Mouse (Mus musculus) hindbrain, embryonic 15.5 days (tissue): ENCODE results near the gene Pdcd5. TPM values are rescaled to one million over a fixed set of nuclear protein-coding genes. Genes with fewer than 3 reads are reported as not detected.

Experiments
- ATAC-seq: fragments of 200-750 bp; cut with Nextera tagmentation; 2 replicates; pipeline ENCODE4 v1.8.0; 2017; ENCODE audit warnings: low read depth, moderate number of reproducible peaks, moderate TSS enrichment; ENCODE audit not compliant: low FRiP score
- H3K27ac ChIP-seq: fragments of 300-500 bp; sonication (generic); replicated peaks from 2 replicates; pipeline ENCODE4 v1.5.1; 2015; ENCODE audit warnings: mild to moderate bottlenecking, inconsistent platforms
- H3K27me3 ChIP-seq: fragments of 300-500 bp; sonication (generic); 2 replicates; pipeline ENCODE4 v1.6.1; 2015; ENCODE audit warnings: control low read depth, inconsistent platforms
- H3K36me3 ChIP-seq: fragments of 300-500 bp; sonication (generic); 2 replicates; pipeline ENCODE4 v1.6.1; 2015; ENCODE audit warnings: control low read depth, inconsistent platforms
- H3K4me1 ChIP-seq: fragments of 300-500 bp; sonication (generic); replicated peaks from 2 replicates; pipeline ENCODE4 v1.6.1; 2015; ENCODE audit warnings: control low read depth, inconsistent platforms
- H3K4me2 ChIP-seq: fragments of 300-500 bp; sonication (generic); 2 replicates; pipeline ENCODE4 v1.6.1; 2015; ENCODE audit warnings: moderate library complexity, mild to moderate bottlenecking, inconsistent platforms
- H3K4me3 ChIP-seq: fragments of 300-500 bp; sonication (generic); 2 replicates; pipeline ENCODE4 v1.5.1; 2015; ENCODE audit warnings: mild to moderate bottlenecking, inconsistent platforms
- H3K9ac ChIP-seq: fragments of 300-500 bp; sonication (generic); 2 replicates; pipeline ENCODE4 v1.6.1; 2015; ENCODE audit warnings: inconsistent platforms
- H3K9me3 ChIP-seq: fragments of 300-500 bp; sonication (generic); 2 replicates; pipeline ENCODE4 v1.6.1; 2016; ENCODE audit warnings: control low read depth, inconsistent platforms
- WGBS: fragments of 180-500 bp; shearing (Covaris S2); methylation state at CpG from one replicate; pipeline ENCODE4 v1.1.7; 2015; 5-methylcytosine and 5-hydroxymethylcytosine counted together
- polyA plus RNA-seq: library from polyadenylated mRNA; unstranded; fragments of >200 nt; fragmentation: Nextera tagmentation; extraction: Ambion mirVana; gene quantifications from 2 replicates; pipeline ENCODE4 v1.2.1, GENCODE M21; 2015

Gene Pdcd5
- polyA plus RNA-seq, 1 experiment from 2014 or later = 234 TPM

DNA sequence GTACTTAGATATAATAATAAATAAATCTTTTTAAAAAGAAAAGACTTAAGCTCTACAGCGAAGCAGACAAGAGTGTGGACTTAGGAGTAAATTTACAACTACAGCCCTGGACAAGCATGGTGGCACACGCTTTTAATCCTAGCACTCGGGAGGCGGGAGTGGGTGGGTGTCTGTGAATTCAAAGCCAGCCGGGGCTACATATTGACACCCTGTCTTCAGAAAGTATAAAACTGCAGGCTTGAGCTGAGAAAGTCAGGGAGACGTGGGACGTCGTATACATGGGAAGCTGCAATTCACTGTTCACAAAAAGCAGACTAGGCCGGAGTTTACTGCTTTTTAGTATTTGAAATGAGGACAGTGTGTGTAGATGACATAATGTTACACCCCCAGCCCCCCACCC, 10.4 kb downstream of the Pdcd5 start:
- Histone ChIP-seq H3K36me3 (peaks cover 60% of the 10 kb centered on the region), H3K27me3 (no peaks in the 10 kb centered on the region), H3K27ac (no peak overlapping the region), H3K4me2 (no peak overlapping the region), H3K9ac (no peak overlapping the region), H3K4me3 (no peak overlapping the region), H3K9me3 (no peaks in the 10 kb centered on the region), H3K4me1 (no peaks in the 10 kb centered on the region)
- ATAC-seq = no peak
- WGBS = 97% methylated on average over 9 of the region's 9 CpGs

DNA sequence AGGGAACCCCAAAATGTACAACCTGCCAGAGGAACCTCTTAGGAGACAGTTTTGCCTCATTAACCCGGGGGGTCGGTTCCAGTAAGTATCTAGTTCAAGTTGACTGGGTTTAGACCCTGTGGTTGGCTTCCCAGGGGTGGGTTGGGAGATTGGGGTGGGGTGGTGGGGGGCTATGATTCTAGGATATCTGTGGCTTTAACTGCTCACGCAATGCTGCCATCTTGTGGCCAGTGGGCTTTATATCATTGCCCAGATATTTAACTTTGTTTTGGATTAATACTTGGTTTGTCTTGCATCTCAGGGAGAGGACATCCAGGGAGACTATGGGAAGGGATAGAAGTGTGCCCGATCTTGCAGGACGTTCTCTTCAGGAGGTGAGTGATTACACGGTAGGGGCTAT, 11.1 kb downstream of the Pdcd5 start:
- H3K4me3 ChIP-seq = no peak overlapping the region
- no peaks in the 10 kb centered on the region for H3K9me3 ChIP-seq
- no peaks in the 10 kb centered on the region for H3K27me3 ChIP-seq
- WGBS = 71% methylated on average over 6 of the region's 6 CpGs
- H3K36me3 ChIP-seq = peaks cover 58% of the 10 kb centered on the region
- no peak overlapping the region for H3K9ac ChIP-seq
- H3K4me1 ChIP-seq = no peaks in the 10 kb centered on the region
- H3K4me2 ChIP-seq = no peak overlapping the region
- no peak overlapping the region for H3K27ac ChIP-seq
- ATAC-seq = no peak

DNA sequence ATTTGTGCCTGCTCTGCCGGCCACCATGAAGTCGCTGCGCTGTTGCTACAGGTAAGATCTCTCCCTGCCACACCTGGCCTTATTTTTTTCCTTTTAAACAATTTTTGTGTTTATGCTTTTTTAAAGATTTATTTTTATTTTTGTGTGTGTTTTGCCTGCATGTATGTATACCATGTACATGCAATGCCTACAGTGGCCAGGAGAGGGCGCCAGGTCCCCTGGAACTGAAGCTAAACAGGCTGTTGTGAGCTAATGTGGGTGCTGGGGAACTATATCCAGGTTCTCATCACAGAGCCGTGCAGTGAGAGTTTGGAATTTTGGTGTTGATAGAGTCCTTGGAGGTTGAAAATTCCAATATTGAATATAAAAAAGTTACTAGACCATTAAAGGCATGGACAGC, 18.8 kb downstream of the Pdcd5 start:
- H3K27ac ChIP-seq = no peak overlapping the region
- H3K9ac ChIP-seq = no peak overlapping the region
- no peak overlapping the region for H3K4me3 ChIP-seq
- H3K4me1 ChIP-seq = no peaks in the 10 kb centered on the region
- H3K9me3 ChIP-seq = no peaks in the 10 kb centered on the region
- peaks cover 40% of the 10 kb centered on the region for H3K36me3 ChIP-seq
- 76% methylated on average over 5 of the region's 5 CpGs for WGBS
- ATAC-seq = no peak
- H3K27me3 ChIP-seq = no peaks in the 10 kb centered on the region
- no peak overlapping the region for H3K4me2 ChIP-seq

DNA sequence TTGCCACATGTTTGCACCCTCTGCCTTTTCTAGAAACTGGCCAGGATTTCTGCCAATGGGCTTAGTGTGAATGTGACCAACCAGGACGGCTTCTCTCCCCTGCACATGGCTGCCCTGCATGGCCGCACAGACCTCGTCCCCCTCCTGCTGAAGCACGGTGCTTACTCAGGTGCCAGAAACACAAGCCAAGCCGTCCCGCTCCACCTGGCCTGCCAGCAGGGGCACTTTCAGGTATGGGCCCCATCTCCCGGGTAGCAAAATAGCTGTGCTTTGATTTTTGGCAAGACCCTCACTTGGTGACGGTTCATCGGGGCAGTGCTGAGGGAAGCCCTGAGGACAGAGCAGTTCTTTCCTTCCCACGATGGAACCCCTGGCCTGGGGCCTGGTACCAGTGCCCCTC, 19.9 kb downstream of the Pdcd5 start:
- Histone ChIP-seq H3K9me3 (no peaks in the 10 kb centered on the region), H3K4me2 (no peak overlapping the region), H3K4me3 (no peak overlapping the region), H3K9ac (no peak overlapping the region), H3K27me3 (no peaks in the 10 kb centered on the region), H3K36me3 (peaks cover 40% of the 10 kb centered on the region), H3K4me1 (no peaks in the 10 kb centered on the region), H3K27ac (no peak overlapping the region)
- 94% methylated on average over 10 of the region's 10 CpGs for WGBS
- ATAC-seq = no peak

DNA sequence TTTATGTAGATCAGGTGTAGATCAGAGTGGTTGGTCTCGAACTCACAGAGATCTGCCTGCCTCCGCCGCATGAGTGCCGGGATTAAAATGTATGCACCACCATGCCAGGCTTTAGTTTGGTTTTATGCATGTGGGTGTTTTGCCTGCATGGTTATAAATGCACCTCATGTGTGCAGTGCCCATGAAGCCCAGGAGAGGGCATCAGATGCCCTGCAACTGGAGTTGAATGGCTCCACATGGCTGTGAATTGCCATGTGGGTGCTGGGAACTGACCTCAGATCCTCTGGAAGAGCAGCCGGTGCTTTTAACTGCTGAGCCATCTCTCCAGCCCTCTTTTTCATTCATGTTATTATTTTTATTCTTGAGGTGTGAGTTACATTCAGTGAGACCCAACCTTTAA, 21.3 kb downstream of the Pdcd5 start:
- Histone ChIP-seq H3K9ac (no peak overlapping the region), H3K36me3 (peaks cover 33% of the 10 kb centered on the region)
- 95% methylated on average over 5 of the region's 5 CpGs for WGBS

DNA sequence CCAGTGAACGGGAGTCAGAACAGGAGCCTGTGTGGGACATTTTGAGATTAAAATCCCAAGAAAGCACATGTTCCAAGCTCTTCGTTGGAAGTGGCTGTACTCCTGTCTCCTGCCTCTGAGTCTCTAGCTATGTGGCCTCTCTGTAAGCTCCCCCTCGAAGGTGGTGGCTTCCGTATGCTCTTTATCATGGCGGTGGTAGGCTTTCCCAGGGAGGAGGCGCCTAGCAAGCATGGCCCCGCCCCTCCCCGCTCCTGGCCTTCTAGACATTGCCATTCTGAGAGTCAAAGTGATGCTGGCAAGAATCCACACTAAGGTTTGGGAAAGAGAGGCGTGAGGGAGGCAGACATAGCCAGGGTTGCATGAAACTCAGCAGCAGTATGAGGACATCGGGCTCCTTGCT, 24.7 kb downstream of the Pdcd5 start:
- Histone ChIP-seq H3K4me3 (no peak overlapping the region), H3K27ac (no peak overlapping the region), H3K9me3 (no peaks in the 10 kb centered on the region), H3K4me1 (no peaks in the 10 kb centered on the region), H3K9ac (no peak overlapping the region), H3K36me3 (peaks cover 35% of the 10 kb centered on the region), H3K4me2 (no peak overlapping the region), H3K27me3 (no peaks in the 10 kb centered on the region)
- no peak for ATAC-seq
- WGBS = 94% methylated on average over 10 of the region's 10 CpGs

More for the DNA sequence above, 21.3 kb downstream of the Pdcd5 start:
- H3K27me3 ChIP-seq = no peaks in the 10 kb centered on the region
- H3K9me3 ChIP-seq = no peaks in the 10 kb centered on the region
- H3K4me3 ChIP-seq = no peak overlapping the region
- H3K4me2 ChIP-seq = no peak overlapping the region
- ATAC-seq = no peak
- H3K4me1 ChIP-seq = no peaks in the 10 kb centered on the region
- no peak overlapping the region for H3K27ac ChIP-seq

DNA sequence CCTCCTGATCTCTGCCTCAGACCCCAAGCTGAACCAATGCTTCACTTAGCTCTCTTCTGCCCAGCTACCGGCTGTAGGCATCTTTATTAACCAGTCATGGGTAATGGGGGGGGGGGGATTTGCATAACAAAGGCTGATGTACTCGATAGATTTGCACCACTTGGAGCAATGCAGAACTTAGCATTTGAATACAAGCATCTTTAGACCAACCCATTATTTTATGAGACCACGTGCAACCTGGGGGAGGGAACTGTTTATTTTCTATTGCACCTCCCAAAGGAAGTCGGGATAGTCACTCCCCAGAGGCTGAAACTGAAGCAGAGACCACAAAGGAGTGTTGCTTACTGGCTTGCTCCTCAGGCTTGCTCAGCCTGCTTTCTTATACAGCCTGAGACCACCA, 29.8 kb downstream of the Pdcd5 start:
- H3K27me3 ChIP-seq = no peaks in the 10 kb centered on the region
- H3K4me1 ChIP-seq = no peaks in the 10 kb centered on the region
- WGBS = 18% methylated on average over 4 of the region's 4 CpGs
- H3K9ac ChIP-seq = no peak overlapping the region
- no peak overlapping the region for H3K4me2 ChIP-seq
- H3K9me3 ChIP-seq = no peaks in the 10 kb centered on the region
- H3K36me3 ChIP-seq = peaks cover 50% of the 10 kb centered on the region
- no peak overlapping the region for H3K4me3 ChIP-seq
- ATAC-seq = no peak
- H3K27ac ChIP-seq = no peak overlapping the region

DNA sequence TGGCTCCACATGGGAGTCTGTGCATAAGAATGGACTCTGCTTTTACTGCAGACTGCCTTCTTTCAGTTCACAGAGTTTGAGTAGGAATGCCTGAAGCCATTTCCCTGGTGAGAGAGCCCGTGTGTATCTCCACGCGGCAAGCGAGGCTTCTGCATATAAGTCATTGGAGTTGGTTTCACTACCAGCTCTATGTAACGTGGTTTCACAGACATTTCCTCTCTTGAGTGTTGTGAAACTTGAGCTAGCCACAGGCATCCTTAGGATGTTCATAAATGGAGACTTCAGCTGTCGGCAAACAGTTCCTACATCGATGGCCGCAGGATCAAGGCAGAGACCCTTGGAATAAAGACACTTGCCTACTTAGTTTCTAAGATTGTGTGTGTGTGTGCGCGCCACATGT, 38.1 kb downstream of the Pdcd5 start:
- no peak overlapping the region for H3K4me2 ChIP-seq
- H3K4me3 ChIP-seq = no peak overlapping the region
- H3K36me3 ChIP-seq = peaks cover 39% of the 10 kb centered on the region
- no peak overlapping the region for H3K27ac ChIP-seq
- no peaks in the 10 kb centered on the region for H3K4me1 ChIP-seq
- no peak for ATAC-seq
- 95% methylated on average over 10 of the region's 10 CpGs for WGBS
- no peaks in the 10 kb centered on the region for H3K9me3 ChIP-seq
- no peak overlapping the region for H3K9ac ChIP-seq
- no peaks in the 10 kb centered on the region for H3K27me3 ChIP-seq

DNA sequence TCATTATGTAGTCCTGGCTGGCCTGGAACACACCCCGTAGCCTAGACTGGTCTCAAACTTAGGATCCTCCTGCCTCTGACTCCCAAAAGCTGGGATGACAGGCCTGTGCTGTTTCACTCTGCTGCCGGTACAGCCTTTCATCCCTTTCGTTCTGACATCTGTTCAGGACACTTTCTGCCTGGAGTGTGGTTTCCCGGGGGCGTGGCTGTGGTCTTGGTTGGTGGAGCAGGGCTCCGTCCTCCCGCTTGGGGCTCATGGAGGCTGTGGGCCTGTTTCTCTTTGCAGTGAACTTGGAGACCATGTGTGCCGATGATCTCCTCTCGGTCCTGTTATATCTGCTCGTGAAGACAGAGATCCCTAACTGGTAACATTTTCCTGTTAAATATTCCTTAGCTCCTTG, 40.5 kb downstream of the Pdcd5 start:
- H3K27ac ChIP-seq = no peak overlapping the region

DNA sequence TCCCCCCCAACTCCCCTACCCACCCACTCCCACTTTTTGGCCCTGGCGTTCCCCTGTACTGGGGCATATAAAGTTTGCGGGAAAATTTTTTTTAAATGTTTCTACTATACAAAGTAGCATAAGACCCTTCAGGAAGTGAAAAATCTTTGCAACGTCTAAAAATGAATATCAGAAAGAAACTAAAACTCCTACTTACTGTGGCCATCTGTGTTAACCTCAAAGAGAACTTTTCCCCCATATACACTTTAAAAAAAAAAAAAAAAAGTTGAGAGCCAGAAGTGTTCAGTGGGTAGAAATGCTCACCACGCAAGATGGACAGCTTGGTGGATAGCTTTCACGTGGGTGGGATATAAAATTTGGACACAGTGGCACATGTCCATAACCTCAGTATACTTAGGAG, 44.6 kb downstream of the Pdcd5 start:
- 97% methylated on average over 5 of the region's 5 CpGs for WGBS
- H3K9me3 ChIP-seq = no peaks in the 10 kb centered on the region
- H3K36me3 ChIP-seq = peaks cover 23% of the 10 kb centered on the region; the same call in 1 of the 2 replicates
- H3K9ac ChIP-seq = no peak overlapping the region
- H3K4me2 ChIP-seq = no peak overlapping the region
- ATAC-seq = no peak
- H3K27ac ChIP-seq = no peak overlapping the region
- no peak overlapping the region for H3K4me3 ChIP-seq
- H3K4me1 ChIP-seq = no peaks in the 10 kb centered on the region
- no peaks in the 10 kb centered on the region for H3K27me3 ChIP-seq

More for the DNA sequence above, 40.5 kb downstream of the Pdcd5 start:
- Histone ChIP-seq H3K27me3 (no peaks in the 10 kb centered on the region), H3K9ac (no peak overlapping the region), H3K4me1 (no peaks in the 10 kb centered on the region), H3K9me3 (no peaks in the 10 kb centered on the region), H3K4me2 (no peak overlapping the region), H3K36me3 (peaks cover 46% of the 10 kb centered on the region), H3K4me3 (no peak overlapping the region)
- no peak for ATAC-seq
- WGBS = 92% methylated on average over 10 of the region's 10 CpGs

DNA sequence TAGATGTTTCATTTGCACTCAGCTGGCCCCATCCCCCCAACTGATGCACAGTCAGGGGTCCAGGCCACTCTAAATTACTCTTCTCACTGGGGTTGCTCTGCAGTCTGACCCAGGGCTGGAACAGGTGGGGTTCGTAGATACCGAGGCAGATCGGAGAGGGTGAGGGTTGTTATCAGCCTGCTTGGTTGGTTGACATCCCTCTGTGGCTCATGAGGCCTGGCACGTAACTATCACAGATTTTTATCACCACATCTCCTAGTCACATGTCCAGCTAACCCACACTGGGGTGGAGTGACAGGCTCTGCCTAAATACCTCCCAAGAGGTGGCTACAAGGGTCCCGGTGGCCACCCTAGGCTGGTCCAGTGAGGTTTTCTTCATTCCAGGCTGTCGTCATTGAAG, 46.2 kb downstream of the Pdcd5 start:
- Histone ChIP-seq H3K4me2 (no peak overlapping the region), H3K27me3 (no peaks in the 10 kb centered on the region), H3K4me3 (no peak overlapping the region), H3K9me3 (no peaks in the 10 kb centered on the region), H3K36me3 (peaks cover 16% of the 10 kb centered on the region; the same call in 1 of the 2 replicates), H3K4me1 (no peaks in the 10 kb centered on the region), H3K9ac (no peak overlapping the region), H3K27ac (no peak overlapping the region)
- ATAC-seq = no peak
- WGBS = 93% methylated on average over 6 of the region's 6 CpGs

DNA sequence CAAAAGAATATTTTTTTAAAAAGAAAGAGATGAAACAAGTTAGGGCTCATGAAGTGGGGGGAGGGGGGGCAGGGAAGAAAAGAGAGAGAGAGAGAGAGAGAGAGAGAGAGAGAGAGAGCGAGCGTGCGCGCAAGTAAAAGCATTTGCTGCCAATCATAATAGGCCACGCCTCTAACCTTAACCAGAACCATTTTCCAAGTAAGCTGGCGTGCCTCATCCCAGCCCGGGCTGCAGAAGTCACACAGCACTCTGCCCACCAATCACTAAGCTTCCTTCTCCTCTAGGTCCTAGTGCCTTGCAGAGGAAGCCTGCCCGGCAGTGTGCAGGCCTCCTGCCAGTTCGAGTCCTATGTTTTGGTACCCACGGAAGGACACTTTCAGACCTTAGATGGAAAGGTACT, 47.3 kb downstream of the Pdcd5 start:
- Histone ChIP-seq H3K4me3 (no peak overlapping the region), H3K4me1 (no peaks in the 10 kb centered on the region), H3K9ac (no peak overlapping the region), H3K36me3 (peaks cover 16% of the 10 kb centered on the region; the same call in 1 of the 2 replicates), H3K27me3 (no peaks in the 10 kb centered on the region), H3K4me2 (no peak overlapping the region), H3K9me3 (no peaks in the 10 kb centered on the region), H3K27ac (no peak overlapping the region)
- WGBS = 88% methylated on average over 10 of the region's 10 CpGs
- no peak for ATAC-seq

DNA sequence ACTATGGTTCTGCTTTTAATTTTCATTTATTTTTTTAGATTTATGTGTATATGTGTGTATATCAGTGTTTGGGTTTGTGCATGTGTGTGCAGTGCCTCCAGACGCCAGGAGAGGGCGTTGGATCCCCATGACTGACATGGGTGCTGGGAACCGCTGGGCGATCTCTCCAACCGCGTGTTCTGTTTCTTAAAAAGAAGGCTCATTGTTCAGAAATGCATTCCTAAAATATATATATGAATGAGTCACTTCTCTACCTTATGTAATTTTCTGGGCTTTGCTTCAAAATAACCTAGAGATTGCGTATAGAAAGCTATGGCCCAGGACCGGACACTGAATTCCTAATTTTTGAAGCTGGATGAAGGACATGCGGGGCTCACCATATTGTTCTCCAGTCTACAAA, 47.8 kb downstream of the Pdcd5 start:
- Histone ChIP-seq H3K9ac (no peak overlapping the region), H3K4me3 (no peak overlapping the region), H3K27ac (no peak overlapping the region), H3K27me3 (no peaks in the 10 kb centered on the region), H3K36me3 (peaks cover 16% of the 10 kb centered on the region; the same call in 1 of the 2 replicates), H3K4me1 (no peaks in the 10 kb centered on the region), H3K4me2 (no peak overlapping the region), H3K9me3 (no peaks in the 10 kb centered on the region)
- WGBS = 92% methylated on average over 9 of the region's 9 CpGs
- no peak for ATAC-seq
